Mouse (Mus musculus): ENCODE results near the gene Gm5105. TPM values are rescaled to one million over a fixed set of nuclear protein-coding genes. Genes with fewer than 3 reads are reported as not detected.

The Gm5105 gene
- polyA plus RNA-seq, 1 experiment: not detected

DNA sequence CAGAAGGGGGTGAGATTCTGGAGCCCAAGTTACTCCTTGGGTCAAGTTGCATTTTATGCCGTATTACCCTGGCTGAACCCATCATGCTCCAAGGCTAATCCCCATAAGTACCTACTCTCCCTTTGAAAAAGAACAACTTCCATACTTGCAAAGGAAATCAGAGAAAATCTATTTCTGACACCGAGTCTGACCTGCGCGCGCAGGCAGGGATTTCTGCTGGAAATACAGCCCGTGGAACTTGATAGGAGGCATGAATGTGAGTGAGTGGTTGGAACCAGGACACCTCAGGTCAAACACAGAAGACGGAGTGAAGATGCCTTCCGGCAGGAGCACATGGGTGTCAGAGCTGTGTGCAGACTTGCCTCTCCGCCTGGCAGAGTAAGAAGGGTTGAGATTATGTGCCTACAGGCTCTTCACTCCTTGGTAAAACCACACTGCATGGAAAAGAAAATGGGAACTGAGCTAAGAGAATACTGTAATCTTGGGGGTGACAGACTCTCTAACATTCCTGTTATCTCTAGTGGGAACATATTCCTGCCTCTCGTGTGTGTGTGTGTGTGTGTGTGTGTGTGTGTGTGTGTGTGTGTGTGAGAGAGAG, 4.4 kb upstream of the Gm5105 start:
- Histone ChIP-seq H3K4me1 (ENCODE audit: control insufficient read depth) (no peaks in the 10 kb centered on the region), H3K36me3 (ENCODE audit: control insufficient read depth) (no peaks in the 10 kb centered on the region), H3K9me3 (ENCODE audit: control insufficient read depth, low read length) (no peaks in the 10 kb centered on the region), H3K4me3 (replicated peaks) (no peak overlapping the region), H3K27me3 (ENCODE audit: control insufficient read depth) (no peaks in the 10 kb centered on the region)
- TF ChIP-seq GATA1 (IDR thresholded peaks at IDR 0.05; ENCODE audit: low read length) (no peak), TAL1 (IDR thresholded peaks at IDR 0.05; ENCODE audit: low read length) (no peak)

GRCm38 (mm10) chr3:138071004-138071403, 3.8 kb upstream of the Gm5105 start:
- no peaks in the 10 kb centered on the region for H3K4me1 ChIP-seq (ENCODE audit: control insufficient read depth)
- H3K9me3 ChIP-seq (ENCODE audit: control insufficient read depth, low read length): no peaks in the 10 kb centered on the region
- no peak overlapping the region for H3K4me3 ChIP-seq (replicated peaks)
- no peak for TF ChIP-seq TAL1 (IDR thresholded peaks at IDR 0.05; ENCODE audit: low read length)
- TF ChIP-seq GATA1 (IDR thresholded peaks at IDR 0.05; ENCODE audit: low read length): no peak
- no peaks in the 10 kb centered on the region for H3K27me3 ChIP-seq (ENCODE audit: control insufficient read depth)
- H3K36me3 ChIP-seq (ENCODE audit: control insufficient read depth): no peaks in the 10 kb centered on the region

DNA sequence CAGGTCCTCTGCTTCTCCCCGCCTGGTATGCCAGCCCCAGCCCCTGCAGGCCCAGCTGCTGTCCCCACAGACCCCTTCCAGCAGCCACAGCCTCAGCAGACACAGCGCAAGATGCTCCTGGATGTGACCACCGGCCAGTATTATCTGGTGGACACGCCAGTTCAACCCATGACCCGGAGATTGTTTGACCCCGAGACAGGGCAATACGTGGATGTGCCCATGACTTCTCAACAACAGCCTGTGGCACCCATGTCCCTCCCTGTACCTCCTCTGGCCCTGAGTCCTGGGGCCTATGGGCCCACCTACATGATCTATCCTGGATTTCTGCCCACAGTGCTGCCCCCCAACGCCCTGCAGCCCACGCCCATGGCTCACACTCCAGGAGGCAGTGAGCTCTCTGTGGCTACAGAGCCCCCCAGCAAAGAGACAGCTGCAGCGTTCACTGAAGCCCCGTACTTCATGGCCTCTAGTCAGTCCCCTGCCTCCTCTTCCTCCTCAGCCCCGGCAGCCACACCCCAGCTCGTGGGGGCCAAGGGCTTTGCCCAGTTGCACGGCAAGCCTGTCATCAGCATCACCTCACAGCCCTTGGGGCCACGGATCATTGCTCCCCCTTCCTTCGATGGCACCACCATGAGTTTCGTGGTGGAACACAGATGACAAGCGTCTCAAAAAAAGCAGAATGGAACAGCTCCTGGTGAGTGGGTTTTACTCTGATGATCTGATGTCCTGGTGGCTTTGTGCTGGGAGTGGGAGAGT, 2.7 kb upstream of the Gm5105 start:
- Histone ChIP-seq H3K36me3 (ENCODE audit: control insufficient read depth) (no peaks in the 10 kb centered on the region), H3K4me1 (ENCODE audit: control insufficient read depth) (no peaks in the 10 kb centered on the region), H3K9me3 (ENCODE audit: control insufficient read depth, low read length) (no peaks in the 10 kb centered on the region), H3K27me3 (ENCODE audit: control insufficient read depth) (no peaks in the 10 kb centered on the region), H3K4me3 (replicated peaks) (no peak overlapping the region)
- no peak for TF ChIP-seq TAL1 (IDR thresholded peaks at IDR 0.05; ENCODE audit: low read length)
- no peak for TF ChIP-seq GATA1 (IDR thresholded peaks at IDR 0.05; ENCODE audit: low read length)

DNA sequence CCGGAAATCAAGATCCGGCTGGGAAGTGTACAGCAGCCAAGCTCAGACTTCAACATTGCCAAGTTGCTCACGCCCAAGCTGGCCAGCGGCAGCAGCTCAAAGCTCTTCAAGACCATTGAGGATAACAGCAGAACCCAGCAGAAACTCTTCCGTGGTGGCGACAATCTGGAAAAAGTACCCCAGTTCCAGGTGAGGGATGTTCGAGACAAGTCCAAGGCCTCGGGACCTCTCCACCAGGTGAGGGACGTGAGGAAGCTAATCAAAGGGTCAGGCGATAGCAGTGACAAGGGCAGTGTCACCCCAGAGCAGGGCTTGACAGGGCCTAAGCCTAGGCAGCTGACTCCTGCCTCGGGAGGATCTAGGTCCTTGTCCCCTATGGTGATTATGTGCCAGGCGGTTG, 915 bp upstream of the Gm5105 start:
- TF ChIP-seq GATA1 (IDR thresholded peaks at IDR 0.05; ENCODE audit: low read length): no peak
- TF ChIP-seq TAL1 (IDR thresholded peaks at IDR 0.05; ENCODE audit: low read length): no peak
- H3K27me3 ChIP-seq (ENCODE audit: control insufficient read depth): no peaks in the 10 kb centered on the region

DNA sequence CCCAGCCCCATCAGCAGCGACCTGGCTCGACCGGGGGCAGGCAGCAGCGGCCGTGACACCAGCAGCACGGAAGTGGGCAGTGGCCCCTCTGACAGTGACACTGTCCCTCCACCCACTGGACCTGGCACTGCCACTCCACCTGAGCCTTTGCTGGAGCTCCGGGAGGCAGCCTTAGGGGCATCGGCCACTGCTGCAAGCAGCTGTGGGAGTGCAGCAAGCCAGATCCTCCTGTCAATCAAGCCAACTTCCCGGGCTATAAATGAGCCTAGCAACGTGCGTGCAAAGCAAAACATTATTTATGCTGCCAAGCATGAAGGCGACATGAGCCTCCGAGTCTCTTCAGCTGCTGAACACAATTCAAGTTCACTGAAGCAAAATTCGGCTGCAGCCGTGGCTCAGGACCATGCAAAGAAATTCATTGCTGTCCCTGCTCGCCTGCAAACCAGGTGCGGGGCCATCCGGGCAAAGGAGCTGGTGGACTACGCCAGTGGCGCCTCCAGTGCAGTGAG, 786 bp downstream of the Gm5105 start:
- H3K36me3 ChIP-seq (ENCODE audit: control insufficient read depth): no peaks in the 10 kb centered on the region
- H3K27me3 ChIP-seq (ENCODE audit: control insufficient read depth): no peaks in the 10 kb centered on the region
- no peaks in the 10 kb centered on the region for H3K4me1 ChIP-seq (ENCODE audit: control insufficient read depth)
- no peak overlapping the region for H3K4me3 ChIP-seq (replicated peaks)
- no peaks in the 10 kb centered on the region for H3K9me3 ChIP-seq (ENCODE audit: control insufficient read depth, low read length)
- TF ChIP-seq TAL1 (IDR thresholded peaks at IDR 0.05; ENCODE audit: low read length) (no peak), GATA1 (IDR thresholded peaks at IDR 0.05; ENCODE audit: low read length) (no peak)

More for the DNA sequence above, 915 bp upstream of the Gm5105 start:
- Histone ChIP-seq H3K4me3 (replicated peaks) (no peak overlapping the region), H3K9me3 (ENCODE audit: control insufficient read depth, low read length) (no peaks in the 10 kb centered on the region), H3K36me3 (ENCODE audit: control insufficient read depth) (no peaks in the 10 kb centered on the region), H3K4me1 (ENCODE audit: control insufficient read depth) (no peaks in the 10 kb centered on the region)

GRCm38 (mm10) chr3:138065930-138066329, 1.3 kb downstream of the Gm5105 start:
- no peaks in the 10 kb centered on the region for H3K36me3 ChIP-seq (ENCODE audit: control insufficient read depth)
- TF ChIP-seq TAL1 (IDR thresholded peaks at IDR 0.05; ENCODE audit: low read length): no peak
- TF ChIP-seq GATA1 (IDR thresholded peaks at IDR 0.05; ENCODE audit: low read length): no peak
- H3K27me3 ChIP-seq (ENCODE audit: control insufficient read depth): no peaks in the 10 kb centered on the region
- H3K9me3 ChIP-seq (ENCODE audit: control insufficient read depth, low read length): no peaks in the 10 kb centered on the region
- H3K4me1 ChIP-seq (ENCODE audit: control insufficient read depth): no peaks in the 10 kb centered on the region
- H3K4me3 ChIP-seq (replicated peaks): no peak overlapping the region

DNA sequence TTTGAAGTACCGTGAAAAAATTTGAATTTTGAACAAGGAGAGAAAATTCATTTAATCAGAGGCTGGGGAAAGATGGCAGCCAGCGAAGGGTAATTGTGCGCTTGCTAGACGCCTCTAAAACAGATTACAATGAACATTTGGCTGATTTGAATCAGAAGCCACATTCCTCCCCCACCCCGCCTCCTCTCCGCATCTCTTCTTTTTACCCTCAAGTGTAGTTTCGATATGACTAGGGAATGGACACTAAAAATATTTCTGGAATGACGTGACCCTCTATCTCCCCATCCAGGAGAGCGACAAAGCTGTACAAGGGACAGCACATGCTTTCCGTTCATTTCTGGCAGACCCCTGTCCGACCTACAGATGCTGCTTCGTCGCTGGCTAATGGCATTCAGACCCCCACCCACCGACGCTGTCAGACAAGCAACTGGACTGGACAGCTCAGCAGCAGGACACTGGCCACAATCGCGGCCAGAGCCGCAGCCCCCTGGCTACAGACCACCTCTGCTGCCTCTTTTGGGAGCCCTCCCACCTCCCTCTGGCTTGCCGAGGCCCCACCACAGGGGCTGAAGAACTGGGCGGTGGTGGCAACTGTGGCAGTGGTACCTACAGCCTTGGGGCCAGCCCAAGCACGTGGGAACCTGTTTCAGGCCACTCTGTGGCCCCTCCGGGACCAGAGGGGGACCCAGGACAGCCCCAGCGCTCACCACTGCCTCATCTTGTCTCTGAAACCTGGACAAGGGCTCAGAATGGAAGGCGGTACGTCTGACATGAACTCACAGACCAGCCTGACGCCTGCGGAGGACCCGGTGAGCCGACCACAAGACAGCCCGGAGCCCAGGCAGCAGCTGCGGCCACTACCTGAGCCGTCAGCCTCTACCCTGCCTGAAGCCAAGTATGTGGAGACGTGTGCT, 2.2 kb downstream of the Gm5105 start, which contains the start of gene 1110002E22Rik:
1110002E22Rik (plus strand) TSS at position 321 of the 914 bp plus-strand sequence.
- Histone ChIP-seq H3K4me1 (ENCODE audit: control insufficient read depth) (no peaks in the 10 kb centered on the region), H3K36me3 (ENCODE audit: control insufficient read depth) (no peaks in the 10 kb centered on the region), H3K27me3 (ENCODE audit: control insufficient read depth) (no peaks in the 10 kb centered on the region), H3K4me3 (replicated peaks) (no peak within 1 kb of the TSS), H3K9me3 (ENCODE audit: control insufficient read depth, low read length) (no peaks in the 10 kb centered on the region)
- TF ChIP-seq TAL1 (IDR thresholded peaks at IDR 0.05; ENCODE audit: low read length) (no peak), GATA1 (IDR thresholded peaks at IDR 0.05; ENCODE audit: low read length) (no peak)

GRCm38 (mm10) chr3:138063731-138064329, 3.4 kb downstream of the Gm5105 start:
- Histone ChIP-seq H3K4me3 (replicated peaks) (no peak overlapping the region), H3K36me3 (ENCODE audit: control insufficient read depth) (no peaks in the 10 kb centered on the region), H3K27me3 (ENCODE audit: control insufficient read depth) (no peaks in the 10 kb centered on the region), H3K9me3 (ENCODE audit: control insufficient read depth, low read length) (no peaks in the 10 kb centered on the region), H3K4me1 (ENCODE audit: control insufficient read depth) (no peaks in the 10 kb centered on the region)
- TF ChIP-seq TAL1 (IDR thresholded peaks at IDR 0.05; ENCODE audit: low read length) (no peak), GATA1 (IDR thresholded peaks at IDR 0.05; ENCODE audit: low read length) (no peak)
